Mouse (Mus musculus) G1E (cell line): ENCODE results near the gene Ccdc77.

Experiments used
- CTCF ChIP-seq: IDR thresholded peaks from 2 replicates; pipeline ENCODE4 v1.5.1; 2012; ENCODE audit warnings: low read depth, low read length, inconsistent platforms, mixed read lengths
- GATA1 ChIP-seq: IDR thresholded peaks from 2 replicates; pipeline ENCODE4 v1.6.1; 2012; ENCODE audit warnings: borderline replicate concordance, low read length, inconsistent platforms, mixed read lengths
- GATA2 ChIP-seq: IDR thresholded peaks from 2 replicates; pipeline ENCODE4 v1.6.1; 2012; ENCODE audit warnings: low read depth, low read length, inconsistent platforms, borderline replicate concordance

- TF ChIP-seq GATA2 (no peak), CTCF (peak; percentile 83), GATA1 (no peak)
Measured at GRCm38 (mm10) chr6:120324295-120324927, 39.8 kb downstream of the Ccdc77 start.
